Mouse (Mus musculus): ENCODE measurements at regions not wholly inside any gene's neighbourhood (a gene's known extent, or its start where the extent isn't known, plus 50 kb on each side); places are given as distances from the start of the nearest gene placed in this dataset.
"Not testable (repeated sequence)": the region's sequence is repeated elsewhere in the genome, so short reads cannot be mapped to it uniquely, and the experiment has no call there.

- Histone ChIP-seq H3K4me3 (ENCODE audit: low read depth, low read length) (no peak overlapping the region), H3K4me1 (ENCODE audit: control insufficient read depth, insufficient read depth, low read length) (0 out of 2 replicates have a peak, but pooled peaks cover 2% of the 10 kb centered on the region), H3K27me3 (ENCODE audit: control insufficient read depth, insufficient read depth, low read length) (no peaks in the 10 kb centered on the region), H3K9me3 (ENCODE audit: control insufficient read depth, low read length) (no peaks in the 10 kb centered on the region), H3K9ac (replicated peaks; ENCODE audit: low read depth, low read length) (no peak overlapping the region), H3K4me2 (ENCODE audit: low read depth, low read length) (no peak overlapping the region), H3K36me3 (ENCODE audit: control insufficient read depth, insufficient read depth, low read length) (no peaks in the 10 kb centered on the region), H3K27ac (ENCODE audit: low read depth, low read length) (no peak overlapping the region)
- 80% methylated on average over 9 of the region's 9 CpGs for WGBS
- ATAC-seq (ENCODE audit: low read depth) = no peak
Measured at GRCm38 (mm10) chr3:78964231-78964858, 322.0 kb downstream of the Rapgef2 start.

- H3K9me3 ChIP-seq (ENCODE audit: control insufficient read depth, low read length) = no peaks in the 10 kb centered on the region
Measured at GRCm38 (mm10) chr3:78958781-78959180, 327.5 kb downstream of the Rapgef2 start.

GRCm38 (mm10) chr3:78955364-78955763 is 331.0 kb downstream of the Rapgef2 start:
- Histone ChIP-seq H3K27ac (ENCODE audit: low read depth, low read length) (no peak overlapping the region), H3K4me2 (ENCODE audit: low read depth, low read length) (no peak overlapping the region), H3K4me3 (ENCODE audit: low read depth, low read length) (no peak overlapping the region), H3K36me3 (ENCODE audit: control insufficient read depth, insufficient read depth, low read length) (no peaks in the 10 kb centered on the region), H3K9ac (replicated peaks; ENCODE audit: low read depth, low read length) (no peak overlapping the region), H3K9me3 (ENCODE audit: control insufficient read depth, low read length) (no peaks in the 10 kb centered on the region), H3K4me1 (ENCODE audit: control insufficient read depth, insufficient read depth, low read length) (no peaks in the 10 kb centered on the region), H3K27me3 (ENCODE audit: control insufficient read depth, insufficient read depth, low read length) (no peaks in the 10 kb centered on the region)
- ATAC-seq (ENCODE audit: low read depth) = no peak
- 91% methylated on average over 7 of the region's 7 CpGs for WGBS

More at GRCm38 (mm10) chr3:78958781-78959180, 327.5 kb downstream of the Rapgef2 start:
- H3K4me3 ChIP-seq (ENCODE audit: low read depth, low read length) = no peak overlapping the region
- H3K27ac ChIP-seq (ENCODE audit: low read depth, low read length) = no peak overlapping the region
- no peak overlapping the region for H3K4me2 ChIP-seq (ENCODE audit: low read depth, low read length)
- no peaks in the 10 kb centered on the region for H3K27me3 ChIP-seq (ENCODE audit: control insufficient read depth, insufficient read depth, low read length)
- WGBS = 34% methylated on average over 1 of the region's 1 CpGs
- no peak overlapping the region for H3K9ac ChIP-seq (replicated peaks; ENCODE audit: low read depth, low read length)
- peak; percentile 88 for ATAC-seq (ENCODE audit: low read depth)
- H3K4me1 ChIP-seq (ENCODE audit: control insufficient read depth, insufficient read depth, low read length) = no peaks in the 10 kb centered on the region
- no peaks in the 10 kb centered on the region for H3K36me3 ChIP-seq (ENCODE audit: control insufficient read depth, insufficient read depth, low read length)

- not testable (repeated sequence) for H3K4me1 ChIP-seq (ENCODE audit: control insufficient read depth, insufficient read depth, low read length); ATAC-seq (ENCODE audit: low read depth); H3K36me3 ChIP-seq (ENCODE audit: control insufficient read depth, insufficient read depth, low read length); H3K4me2 ChIP-seq (ENCODE audit: low read depth, low read length); H3K27me3 ChIP-seq (ENCODE audit: control insufficient read depth, insufficient read depth, low read length); H3K27ac ChIP-seq (ENCODE audit: low read depth, low read length); H3K9ac ChIP-seq (replicated peaks; ENCODE audit: low read depth, low read length); H3K9me3 ChIP-seq (ENCODE audit: control insufficient read depth, low read length); H3K4me3 ChIP-seq (ENCODE audit: low read depth, low read length)
- WGBS = 67% methylated on average over 6 of the region's 7 CpGs
Measured at GRCm38 (mm10) chr3:78949385-78949784, 336.9 kb downstream of the Rapgef2 start.

GRCm38 (mm10) chr3:78948700-78949099 is 337.6 kb downstream of the Rapgef2 start:
- H3K4me1 ChIP-seq (ENCODE audit: control insufficient read depth, insufficient read depth, low read length) = no peaks in the 10 kb centered on the region
- H3K4me3 ChIP-seq (ENCODE audit: low read depth, low read length) = no peak overlapping the region
- no peaks in the 10 kb centered on the region for H3K36me3 ChIP-seq (ENCODE audit: control insufficient read depth, insufficient read depth, low read length)
- H3K4me2 ChIP-seq (ENCODE audit: low read depth, low read length) = no peak overlapping the region
- no peaks in the 10 kb centered on the region for H3K27me3 ChIP-seq (ENCODE audit: control insufficient read depth, insufficient read depth, low read length)
- H3K9ac ChIP-seq (replicated peaks; ENCODE audit: low read depth, low read length) = no peak overlapping the region
- WGBS = 89% methylated on average over 9 of the region's 9 CpGs
- ATAC-seq (ENCODE audit: low read depth) = peak; percentile 41; the same call in 1 of the 2 replicates
- no peak overlapping the region for H3K27ac ChIP-seq (ENCODE audit: low read depth, low read length)
- H3K9me3 ChIP-seq (ENCODE audit: control insufficient read depth, low read length) = no peaks in the 10 kb centered on the region

- no peak overlapping the region for H3K27ac ChIP-seq (ENCODE audit: low read depth, low read length)
- H3K4me3 ChIP-seq (ENCODE audit: low read depth, low read length) = no peak overlapping the region
- H3K9me3 ChIP-seq (ENCODE audit: control insufficient read depth, low read length) = no peaks in the 10 kb centered on the region
- H3K9ac ChIP-seq (replicated peaks; ENCODE audit: low read depth, low read length) = no peak overlapping the region
- 38% methylated on average over 8 of the region's 8 CpGs for WGBS
- no peaks in the 10 kb centered on the region for H3K36me3 ChIP-seq (ENCODE audit: control insufficient read depth, insufficient read depth, low read length)
- H3K4me2 ChIP-seq (ENCODE audit: low read depth, low read length) = no peak overlapping the region
- no peak for ATAC-seq (ENCODE audit: low read depth)
- no peaks in the 10 kb centered on the region for H3K27me3 ChIP-seq (ENCODE audit: control insufficient read depth, insufficient read depth, low read length)
- no peaks in the 10 kb centered on the region for H3K4me1 ChIP-seq (ENCODE audit: control insufficient read depth, insufficient read depth, low read length)
Measured at GRCm38 (mm10) chr3:78948171-78948570, 338.1 kb downstream of the Rapgef2 start.

- H3K27me3 ChIP-seq (ENCODE audit: control insufficient read depth, insufficient read depth, low read length) = no peaks in the 10 kb centered on the region
Measured at GRCm38 (mm10) chr3:78947183-78947582, 339.1 kb downstream of the Rapgef2 start.

GRCm38 (mm10) chr3:78944185-78944584 is 342.1 kb downstream of the Rapgef2 start:
- H3K9ac ChIP-seq (replicated peaks; ENCODE audit: low read depth, low read length) = no peak overlapping the region
- no peaks in the 10 kb centered on the region for H3K36me3 ChIP-seq (ENCODE audit: control insufficient read depth, insufficient read depth, low read length)
- ATAC-seq (ENCODE audit: low read depth) = no peak
- no peak overlapping the region for H3K27ac ChIP-seq (ENCODE audit: low read depth, low read length)
- H3K4me2 ChIP-seq (ENCODE audit: low read depth, low read length) = no peak overlapping the region
- H3K4me1 ChIP-seq (ENCODE audit: control insufficient read depth, insufficient read depth, low read length) = no peaks in the 10 kb centered on the region
- 82% methylated on average over 8 of the region's 8 CpGs for WGBS
- H3K4me3 ChIP-seq (ENCODE audit: low read depth, low read length) = no peak overlapping the region
- no peaks in the 10 kb centered on the region for H3K27me3 ChIP-seq (ENCODE audit: control insufficient read depth, insufficient read depth, low read length)
- no peaks in the 10 kb centered on the region for H3K9me3 ChIP-seq (ENCODE audit: control insufficient read depth, low read length)

More at GRCm38 (mm10) chr3:78947183-78947582, 339.1 kb downstream of the Rapgef2 start:
- no peak overlapping the region for H3K9ac ChIP-seq (replicated peaks; ENCODE audit: low read depth, low read length)
- H3K4me1 ChIP-seq (ENCODE audit: control insufficient read depth, insufficient read depth, low read length) = no peaks in the 10 kb centered on the region
- 92% methylated on average over 9 of the region's 9 CpGs for WGBS
- H3K27ac ChIP-seq (ENCODE audit: low read depth, low read length) = no peak overlapping the region
- no peaks in the 10 kb centered on the region for H3K36me3 ChIP-seq (ENCODE audit: control insufficient read depth, insufficient read depth, low read length)
- H3K4me3 ChIP-seq (ENCODE audit: low read depth, low read length) = no peak overlapping the region
- no peak for ATAC-seq (ENCODE audit: low read depth)
- H3K9me3 ChIP-seq (ENCODE audit: control insufficient read depth, low read length) = no peaks in the 10 kb centered on the region
- no peak overlapping the region for H3K4me2 ChIP-seq (ENCODE audit: low read depth, low read length)

- ATAC-seq (ENCODE audit: low read depth) = no peak
- Histone ChIP-seq H3K4me3 (ENCODE audit: low read depth, low read length) (no peak overlapping the region), H3K27ac (ENCODE audit: low read depth, low read length) (no peak overlapping the region), H3K4me2 (ENCODE audit: low read depth, low read length) (no peak overlapping the region), H3K9me3 (ENCODE audit: control insufficient read depth, low read length) (no peaks in the 10 kb centered on the region), H3K4me1 (ENCODE audit: control insufficient read depth, insufficient read depth, low read length) (no peaks in the 10 kb centered on the region), H3K9ac (replicated peaks; ENCODE audit: low read depth, low read length) (no peak overlapping the region), H3K27me3 (ENCODE audit: control insufficient read depth, insufficient read depth, low read length) (no peaks in the 10 kb centered on the region), H3K36me3 (ENCODE audit: control insufficient read depth, insufficient read depth, low read length) (no peaks in the 10 kb centered on the region)
- 80% methylated on average over 3 of the region's 3 CpGs for WGBS
Measured at GRCm38 (mm10) chr3:78932975-78933374, 353.3 kb downstream of the Rapgef2 start.

Data from neural tube, embryonic 14.5 days (tissue).